Mouse (Mus musculus): ENCODE data around the gene Setd1b.

Gene Setd1b

GRCm38 (mm10) chr5:123142161-123143157, at the start of gene Setd1b:
Gene Setd1b (plus strand): TSS chr5:123142193.
- DNase-seq (ENCODE audit: low spot score) = peak; percentile 43

- no peak for DNase-seq (ENCODE audit: low spot score)
Measured at GRCm38 (mm10) chr5:123093077-123093633, 48.8 kb upstream of the Setd1b start.

GRCm38 (mm10) chr5:123094238-123094991, 47.6 kb upstream of the Setd1b start:
- no peak for DNase-seq (ENCODE audit: low spot score)

GRCm38 (mm10) chr5:123096299-123096698, 45.7 kb upstream of the Setd1b start:
- DNase-seq (ENCODE audit: low spot score) = no peak

- DNase-seq (ENCODE audit: low spot score) = no peak
Measured at GRCm38 (mm10) chr5:123098487-123098886, 43.5 kb upstream of the Setd1b start.

GRCm38 (mm10) chr5:123102376-123102775, 39.6 kb upstream of the Setd1b start:
- DNase-seq (ENCODE audit: low spot score) = no peak

GRCm38 (mm10) chr5:123103556-123103955, 38.4 kb upstream of the Setd1b start:
- no peak for DNase-seq (ENCODE audit: low spot score)

- no peak for DNase-seq (ENCODE audit: low spot score)
Measured at GRCm38 (mm10) chr5:123104769-123105168, 37.2 kb upstream of the Setd1b start.

GRCm38 (mm10) chr5:123109452-123110203, 32.4 kb upstream of the Setd1b start:
- DNase-seq (ENCODE audit: low spot score) = no peak

- no peak for DNase-seq (ENCODE audit: low spot score)
Measured at GRCm38 (mm10) chr5:123110296-123110721, 31.7 kb upstream of the Setd1b start.

GRCm38 (mm10) chr5:123114109-123114508, 27.9 kb upstream of the Setd1b start:
- DNase-seq (ENCODE audit: low spot score) = no peak

GRCm38 (mm10) chr5:123114924-123115323, 27.1 kb upstream of the Setd1b start:
- DNase-seq (ENCODE audit: low spot score) = no peak

GRCm38 (mm10) chr5:123116080-123116479, 25.9 kb upstream of the Setd1b start:
- no peak for DNase-seq (ENCODE audit: low spot score)

- DNase-seq (ENCODE audit: low spot score) = peak; percentile 49
Measured at GRCm38 (mm10) chr5:123117257-123117656, 24.7 kb upstream of the Setd1b start.

- DNase-seq (ENCODE audit: low spot score) = no peak
Measured at GRCm38 (mm10) chr5:123117773-123118172, 24.2 kb upstream of the Setd1b start.

GRCm38 (mm10) chr5:123118826-123119225, 23.2 kb upstream of the Setd1b start:
- no peak for DNase-seq (ENCODE audit: low spot score)

- DNase-seq (ENCODE audit: low spot score) = no peak
Measured at GRCm38 (mm10) chr5:123120624-123121215, 21.3 kb upstream of the Setd1b start.

- DNase-seq (ENCODE audit: low spot score) = no peak
Measured at GRCm38 (mm10) chr5:123122181-123122580, 19.8 kb upstream of the Setd1b start.

GRCm38 (mm10) chr5:123125105-123125504, 16.9 kb upstream of the Setd1b start:
- no peak for DNase-seq (ENCODE audit: low spot score)

- no peak for DNase-seq (ENCODE audit: low spot score)
Measured at GRCm38 (mm10) chr5:123125638-123126406, 16.2 kb upstream of the Setd1b start.

- no peak for DNase-seq (ENCODE audit: low spot score)
Measured at GRCm38 (mm10) chr5:123127031-123127430, 15.0 kb upstream of the Setd1b start.

Measured in ovary, postnatal 10 days (tissue).